Mouse (Mus musculus): Measurements from ENCODE around the gene Nat8f5. TPM values are rescaled to one million over a fixed set of nuclear protein-coding genes. Genes with fewer than 3 reads are reported as not detected.
"Not testable (repeated sequence)": the region's sequence is repeated elsewhere in the genome, so short reads cannot be mapped to it uniquely, and the experiment has no call there.

Gene Nat8f5
- polyA plus RNA-seq (2015; fragmentation: Nextera tagmentation; extraction: Ambion mirVana) = 0.20 TPM in 1 of 2 replicates, not detected in the other

- Histone ChIP-seq H3K4me2 (no peak within 1 kb of the TSS), H3K9ac (no peak within 1 kb of the TSS), H3K27me3 (no peaks in the 10 kb centered on the region), H3K36me3 (no peaks in the 10 kb centered on the region), H3K4me3 (no peak within 1 kb of the TSS), H3K4me1 (replicated peaks) (no peaks in the 10 kb centered on the region), H3K9me3 (no peaks in the 10 kb centered on the region), H3K27ac (replicated peaks) (no peak within 1 kb of the TSS)
- no peak for ATAC-seq (ENCODE audit: low read depth)
- WGBS = 86% methylated on average over 5 of the region's 5 CpGs
Measured at GRCm38 (mm10) chr6:85820837-85821236, at the start of gene Nat8f5, which contains the start of gene Nat8f6. Gene Nat8f5 (minus strand): TSS chr6:85820972. Gene Nat8f6 (minus strand): TSS chr6:85820954.

DNA sequence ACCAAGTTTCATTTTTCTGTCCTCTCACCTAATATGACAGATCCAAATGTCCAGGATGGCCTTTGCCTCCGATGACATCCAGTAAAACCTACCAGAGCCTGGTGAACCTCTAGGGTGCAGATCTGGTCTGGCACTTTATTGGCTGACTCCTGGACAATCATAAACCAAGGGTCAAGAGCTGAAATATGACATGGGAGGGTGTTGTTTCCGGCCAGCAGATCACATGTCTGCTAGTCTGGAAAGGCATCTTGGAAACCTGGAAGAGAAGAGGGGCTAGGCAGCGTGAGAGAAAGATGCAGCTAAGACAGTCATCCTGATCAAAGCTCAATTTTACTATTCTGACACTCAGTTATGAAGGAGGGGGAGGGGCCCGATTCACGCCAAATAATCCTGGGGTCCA is 48.2 kb upstream of the Nat8f5 start, which contains the start of gene Nat8f2:
TSS of gene Nat8f2 (minus strand) at position 153 of the 400 bp plus-strand sequence.
- H3K4me2 ChIP-seq; H3K27ac ChIP-seq (replicated peaks); H3K27me3 ChIP-seq; H3K36me3 ChIP-seq; ATAC-seq (ENCODE audit: low read depth); H3K9ac ChIP-seq; H3K9me3 ChIP-seq; H3K4me1 ChIP-seq (replicated peaks); H3K4me3 ChIP-seq: not testable (repeated sequence)
- WGBS = 86% methylated on average over 5 of the region's 5 CpGs

GRCm38 (mm10) chr6:85867726-85868690 is 47.2 kb upstream of the Nat8f5 start:
- no peaks in the 10 kb centered on the region for H3K9me3 ChIP-seq
- no peaks in the 10 kb centered on the region for H3K27me3 ChIP-seq
- H3K4me2 ChIP-seq = no peak overlapping the region
- H3K4me1 ChIP-seq (replicated peaks) = no peaks in the 10 kb centered on the region
- H3K36me3 ChIP-seq = no peaks in the 10 kb centered on the region
- no peak overlapping the region for H3K9ac ChIP-seq
- ATAC-seq (ENCODE audit: low read depth) = no peak
- no peak overlapping the region for H3K27ac ChIP-seq (replicated peaks)
- WGBS = 83% methylated on average over 8 of the region's 8 CpGs
- no peak overlapping the region for H3K4me3 ChIP-seq

- H3K36me3 ChIP-seq; H3K4me1 ChIP-seq (replicated peaks); H3K9ac ChIP-seq; H3K4me2 ChIP-seq; ATAC-seq (ENCODE audit: low read depth); H3K4me3 ChIP-seq; H3K27me3 ChIP-seq; H3K9me3 ChIP-seq; H3K27ac ChIP-seq (replicated peaks): not testable (repeated sequence)
- WGBS = 72% methylated on average over 1 of the region's 1 CpGs
Measured at GRCm38 (mm10) chr6:85866995-85867394, 46.2 kb upstream of the Nat8f5 start.

DNA sequence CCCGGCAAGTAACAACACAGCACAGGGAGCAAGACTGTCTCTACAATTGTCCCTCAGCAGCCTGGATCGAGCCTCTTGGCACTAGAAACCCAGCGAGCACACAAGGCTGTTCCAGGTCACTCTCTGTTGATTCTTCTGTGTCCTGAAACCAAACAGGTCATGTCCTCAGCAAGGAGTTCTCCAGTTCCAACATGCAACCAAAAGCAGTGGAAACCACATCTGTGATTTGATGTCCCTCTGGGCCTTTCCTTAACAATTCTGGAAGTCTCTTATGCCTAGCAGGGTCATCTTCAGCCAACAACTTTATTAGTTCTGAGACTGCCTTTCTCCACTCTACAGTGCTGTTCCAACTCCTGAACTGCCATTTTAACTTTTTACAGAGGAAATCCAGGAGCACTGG is 45.4 kb upstream of the Nat8f5 start:
- not testable (repeated sequence) for H3K9ac ChIP-seq; H3K4me2 ChIP-seq; H3K4me3 ChIP-seq; H3K27ac ChIP-seq (replicated peaks); H3K4me1 ChIP-seq (replicated peaks); H3K27me3 ChIP-seq; H3K36me3 ChIP-seq; H3K9me3 ChIP-seq; ATAC-seq (ENCODE audit: low read depth)
- WGBS = 88% methylated on average over 3 of the region's 3 CpGs

DNA sequence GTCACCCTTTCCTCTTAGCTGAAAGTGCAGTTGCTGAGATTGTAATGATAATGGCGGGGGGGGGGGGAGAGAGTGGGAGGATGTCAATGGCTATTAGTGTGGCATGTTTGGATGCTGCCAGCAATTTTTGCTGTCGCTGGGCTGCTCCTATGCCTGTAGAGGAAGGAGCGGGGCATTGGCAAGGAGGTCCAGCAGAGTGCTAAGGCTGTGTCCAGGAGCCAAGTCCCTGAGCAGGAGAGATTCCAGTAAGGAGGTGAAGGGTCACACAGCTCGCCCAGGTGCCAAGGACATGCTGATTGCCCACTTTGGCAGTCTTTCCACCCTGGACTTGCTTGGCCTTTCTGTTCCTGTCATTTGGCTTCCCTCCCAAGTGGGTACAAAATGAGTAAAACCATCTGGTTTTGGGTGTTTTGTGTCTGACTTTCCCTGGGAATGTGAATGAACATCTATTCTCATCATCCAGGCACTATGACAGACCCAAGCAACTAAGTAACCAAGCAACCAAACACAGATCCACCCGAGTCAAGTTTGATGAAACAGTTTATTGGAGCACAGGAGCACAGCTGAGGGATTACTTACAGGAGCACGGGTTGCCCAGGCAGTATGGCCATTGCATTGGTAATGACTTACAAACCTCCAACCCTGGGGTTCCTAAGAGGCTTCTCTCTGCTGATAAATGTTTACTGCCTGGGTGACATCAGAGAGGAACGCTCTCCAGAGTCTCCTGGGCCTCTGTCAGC is 44.3 kb upstream of the Nat8f5 start:
- not testable (repeated sequence) for H3K4me2 ChIP-seq; H3K4me1 ChIP-seq (replicated peaks); H3K27me3 ChIP-seq; H3K4me3 ChIP-seq; H3K27ac ChIP-seq (replicated peaks); H3K9me3 ChIP-seq; ATAC-seq (ENCODE audit: low read depth); H3K9ac ChIP-seq; H3K36me3 ChIP-seq
- WGBS = 73% methylated on average over 5 of the region's 7 CpGs

DNA sequence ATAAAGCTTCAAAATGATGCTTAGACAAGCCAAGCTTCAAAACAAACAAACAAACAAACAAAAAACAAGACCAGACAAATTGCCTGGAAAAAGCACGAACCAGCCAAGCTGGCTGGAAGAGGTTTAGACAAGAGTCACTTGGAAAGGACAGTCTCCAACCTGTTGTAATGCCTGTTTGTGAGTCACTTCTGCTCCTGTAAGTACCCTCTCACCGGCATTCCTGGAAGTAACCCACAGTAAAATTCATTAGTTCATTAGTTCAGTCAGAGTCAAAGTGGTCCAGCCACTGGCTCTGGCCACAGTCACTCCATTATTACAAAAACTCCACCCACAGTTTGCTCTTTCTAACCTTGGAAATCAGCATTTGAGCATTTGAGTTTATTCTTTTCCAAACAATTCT is 43.1 kb upstream of the Nat8f5 start:
- Histone ChIP-seq H3K9me3 (no peaks in the 10 kb centered on the region), H3K4me3 (no peak overlapping the region), H3K36me3 (no peaks in the 10 kb centered on the region), H3K9ac (no peak overlapping the region), H3K27ac (replicated peaks) (no peak overlapping the region), H3K27me3 (no peaks in the 10 kb centered on the region), H3K4me2 (no peak overlapping the region), H3K4me1 (replicated peaks) (no peaks in the 10 kb centered on the region)
- no peak for ATAC-seq (ENCODE audit: low read depth)
- 91% methylated on average over 2 of the region's 2 CpGs for WGBS

- Histone ChIP-seq H3K27ac (replicated peaks) (no peak overlapping the region), H3K27me3 (no peaks in the 10 kb centered on the region), H3K9me3 (no peaks in the 10 kb centered on the region), H3K4me3 (no peak overlapping the region), H3K36me3 (no peaks in the 10 kb centered on the region), H3K4me2 (no peak overlapping the region), H3K9ac (no peak overlapping the region), H3K4me1 (replicated peaks) (no peaks in the 10 kb centered on the region)
- WGBS = 84% methylated on average over 2 of the region's 2 CpGs
- ATAC-seq (ENCODE audit: low read depth) = no peak
Measured at GRCm38 (mm10) chr6:85863136-85863535, 42.4 kb upstream of the Nat8f5 start.

DNA sequence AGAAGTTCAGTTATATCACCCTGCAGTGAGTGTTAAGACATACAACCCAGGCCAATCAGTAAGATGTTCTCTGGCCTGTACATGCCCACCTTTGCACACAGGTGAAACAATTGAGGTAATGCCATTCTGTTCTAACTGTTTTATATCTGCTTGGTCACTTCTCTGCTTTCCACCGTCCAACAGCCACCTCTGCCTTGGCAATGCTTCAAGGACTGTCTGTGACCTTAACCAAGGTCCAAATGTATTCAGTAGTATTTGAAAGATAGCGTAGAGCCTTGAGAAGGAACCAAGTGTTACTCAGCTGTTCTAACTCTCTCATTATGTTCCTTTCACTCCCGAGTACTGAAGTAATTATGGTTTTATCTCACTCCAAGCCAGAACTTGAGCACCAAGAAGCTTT is 41.8 kb upstream of the Nat8f5 start:
- no peak overlapping the region for H3K9ac ChIP-seq
- no peaks in the 10 kb centered on the region for H3K4me1 ChIP-seq (replicated peaks)
- no peak overlapping the region for H3K4me2 ChIP-seq
- 86% methylated on average over 3 of the region's 3 CpGs for WGBS
- H3K4me3 ChIP-seq = no peak overlapping the region
- H3K36me3 ChIP-seq = no peaks in the 10 kb centered on the region
- H3K27me3 ChIP-seq = no peaks in the 10 kb centered on the region
- no peaks in the 10 kb centered on the region for H3K9me3 ChIP-seq
- H3K27ac ChIP-seq (replicated peaks) = no peak overlapping the region
- ATAC-seq (ENCODE audit: low read depth) = no peak

GRCm38 (mm10) chr6:85861247-85861646 is 40.5 kb upstream of the Nat8f5 start:
- 77% methylated on average over 3 of the region's 3 CpGs for WGBS
- no peak for ATAC-seq (ENCODE audit: low read depth)
- Histone ChIP-seq H3K27ac (replicated peaks) (no peak overlapping the region), H3K4me1 (replicated peaks) (no peaks in the 10 kb centered on the region), H3K4me3 (no peak overlapping the region), H3K9ac (no peak overlapping the region), H3K36me3 (no peaks in the 10 kb centered on the region), H3K9me3 (no peaks in the 10 kb centered on the region), H3K27me3 (no peaks in the 10 kb centered on the region), H3K4me2 (no peak overlapping the region)

- Histone ChIP-seq H3K9me3 (no peaks in the 10 kb centered on the region), H3K4me1 (replicated peaks) (no peaks in the 10 kb centered on the region), H3K27me3 (no peaks in the 10 kb centered on the region), H3K27ac (replicated peaks) (no peak overlapping the region), H3K9ac (no peak overlapping the region), H3K4me3 (no peak overlapping the region), H3K4me2 (no peak overlapping the region), H3K36me3 (no peaks in the 10 kb centered on the region)
- ATAC-seq (ENCODE audit: low read depth) = peak; percentile 50; the same call in 1 of the 2 replicates
- WGBS = 65% methylated on average over 1 of the region's 1 CpGs
Measured at GRCm38 (mm10) chr6:85856194-85856678, 35.5 kb upstream of the Nat8f5 start.

- H3K27me3 ChIP-seq = no peaks in the 10 kb centered on the region
- WGBS = 73% methylated on average over 3 of the region's 3 CpGs
- no peak for ATAC-seq (ENCODE audit: low read depth)
- no peak overlapping the region for H3K9ac ChIP-seq
- H3K36me3 ChIP-seq = no peaks in the 10 kb centered on the region
- no peak overlapping the region for H3K4me2 ChIP-seq
- no peaks in the 10 kb centered on the region for H3K4me1 ChIP-seq (replicated peaks)
- no peaks in the 10 kb centered on the region for H3K9me3 ChIP-seq
- H3K27ac ChIP-seq (replicated peaks) = no peak overlapping the region
- no peak overlapping the region for H3K4me3 ChIP-seq
Measured at GRCm38 (mm10) chr6:85853481-85853880, 32.7 kb upstream of the Nat8f5 start.

All from neural tube, embryonic 13.5 days (tissue).